Mouse (Mus musculus): ENCODE measurements at regions not wholly inside any gene's neighbourhood (a gene's known extent, or its start where the extent isn't known, plus 50 kb on each side); places are given as distances from the start of the nearest gene placed in this dataset.
A peak's percentile ranks its signal among the peaks of the same experiment; 100 is the strongest.

GRCm38 (mm10) chr11:64755563-64755962, 223.3 kb upstream of the Elac2 start:
- WGBS (ENCODE audit: insufficient replicate concordance) = 63% methylated on average over 1 of the region's 1 CpGs
- Histone ChIP-seq H3K27me3 (ENCODE audit: control insufficient read depth, insufficient read depth, low read length) (no peaks in the 10 kb centered on the region), H3K36me3 (replicated peaks; ENCODE audit: control insufficient read depth, insufficient read depth, low read depth) (no peaks in the 10 kb centered on the region), H3K4me1 (replicated peaks; ENCODE audit: control insufficient read depth in 2 of 2, insufficient read depth in 2 of 2, low read length in 1 of 2) (no peaks in the 10 kb centered on the region), H3K9ac (replicated peaks) (no peak overlapping the region), H3K27ac (no peak overlapping the region), H3K9me3 (ENCODE audit: control insufficient read depth, low read length) (no peaks in the 10 kb centered on the region), H3K4me2 (ENCODE audit: low read depth) (no peak overlapping the region), H3K4me3 (ENCODE audit: insufficient read depth in 1 of 2, low read depth in 2 of 2, low read length in 2 of 2) (no peak overlapping the region)
- DNase-seq (ENCODE audit: low read depth in 3 of 3, low spot score in 3 of 3) (peak in 2 of 3 experiments; percentile 11 to 17), ATAC-seq (ENCODE audit: insufficient read depth) (no peak)
- TF ChIP-seq CTCF (IDR thresholded peaks at IDR 0.05; ENCODE audit: low read depth) = peak; percentile 69
- TF ChIP-seq EP300 (IDR thresholded peaks at IDR 0.05; ENCODE audit: low read depth) = no peak

- H3K36me3 ChIP-seq (replicated peaks; ENCODE audit: control insufficient read depth, insufficient read depth, low read depth) = no peaks in the 10 kb centered on the region
- no peaks in the 10 kb centered on the region for H3K4me1 ChIP-seq (replicated peaks; ENCODE audit: control insufficient read depth in 2 of 2, insufficient read depth in 2 of 2, low read length in 1 of 2)
- no peak overlapping the region for H3K9ac ChIP-seq (replicated peaks)
- no peaks in the 10 kb centered on the region for H3K9me3 ChIP-seq (ENCODE audit: control insufficient read depth, low read length)
- H3K4me2 ChIP-seq (ENCODE audit: low read depth) = no peak overlapping the region
- DNase-seq (ENCODE audit: low read depth in 3 of 3, low spot score in 3 of 3) = no peak
- TF ChIP-seq CTCF (IDR thresholded peaks at IDR 0.05; ENCODE audit: low read depth) = no peak
- no peak for TF ChIP-seq EP300 (IDR thresholded peaks at IDR 0.05; ENCODE audit: low read depth)
- 64% methylated on average over 3 of the region's 3 CpGs for WGBS (ENCODE audit: insufficient replicate concordance)
- no peak overlapping the region for H3K4me3 ChIP-seq (ENCODE audit: insufficient read depth in 1 of 2, low read depth in 2 of 2, low read length in 2 of 2)
- ATAC-seq (ENCODE audit: insufficient read depth) = no peak
- H3K27ac ChIP-seq = no peak overlapping the region
- H3K27me3 ChIP-seq (ENCODE audit: control insufficient read depth, insufficient read depth, low read length) = no peaks in the 10 kb centered on the region
These were observed 218.2 kb upstream of the Elac2 start for GRCm38 (mm10) chr11:64760626-64761025.

- Histone ChIP-seq H3K4me1 (replicated peaks; ENCODE audit: control insufficient read depth in 2 of 2, insufficient read depth in 2 of 2, low read length in 1 of 2) (no peaks in the 10 kb centered on the region), H3K36me3 (replicated peaks; ENCODE audit: control insufficient read depth, insufficient read depth, low read depth) (no peaks in the 10 kb centered on the region), H3K9me3 (ENCODE audit: control insufficient read depth, low read length) (no peaks in the 10 kb centered on the region), H3K27me3 (ENCODE audit: control insufficient read depth, insufficient read depth, low read length) (no peaks in the 10 kb centered on the region), H3K4me2 (ENCODE audit: low read depth) (no peak overlapping the region), H3K9ac (replicated peaks) (no peak overlapping the region), H3K4me3 (ENCODE audit: insufficient read depth in 1 of 2, low read depth in 2 of 2, low read length in 2 of 2) (no peak overlapping the region), H3K27ac (no peak overlapping the region)
- ATAC-seq (ENCODE audit: insufficient read depth) = no peak
- DNase-seq (ENCODE audit: low read depth in 3 of 3, low spot score in 3 of 3) = no peak
- TF ChIP-seq EP300 (IDR thresholded peaks at IDR 0.05; ENCODE audit: low read depth) = no peak
- TF ChIP-seq CTCF (IDR thresholded peaks at IDR 0.05; ENCODE audit: low read depth) = no peak
- 52% methylated on average over 3 of the region's 3 CpGs for WGBS (ENCODE audit: insufficient replicate concordance)
These were observed 216.1 kb upstream of the Elac2 start for GRCm38 (mm10) chr11:64762755-64763154.

- DNase-seq (ENCODE audit: low read depth in 3 of 3, low spot score in 3 of 3) = no peak
- H3K4me2 ChIP-seq (ENCODE audit: low read depth) = no peak overlapping the region
- H3K4me1 ChIP-seq (replicated peaks; ENCODE audit: control insufficient read depth in 2 of 2, insufficient read depth in 2 of 2, low read length in 1 of 2) = no peaks in the 10 kb centered on the region
- no peak overlapping the region for H3K9ac ChIP-seq (replicated peaks)
- WGBS (ENCODE audit: insufficient replicate concordance) = 54% methylated on average over 6 of the region's 6 CpGs
- H3K27me3 ChIP-seq (ENCODE audit: control insufficient read depth, insufficient read depth, low read length) = no peaks in the 10 kb centered on the region
- no peak overlapping the region for H3K27ac ChIP-seq
- no peak for ATAC-seq (ENCODE audit: insufficient read depth)
- no peaks in the 10 kb centered on the region for H3K9me3 ChIP-seq (ENCODE audit: control insufficient read depth, low read length)
- TF ChIP-seq CTCF (IDR thresholded peaks at IDR 0.05; ENCODE audit: low read depth) = no peak
- TF ChIP-seq EP300 (IDR thresholded peaks at IDR 0.05; ENCODE audit: low read depth) = no peak
- no peaks in the 10 kb centered on the region for H3K36me3 ChIP-seq (replicated peaks; ENCODE audit: control insufficient read depth, insufficient read depth, low read depth)
- no peak overlapping the region for H3K4me3 ChIP-seq (ENCODE audit: insufficient read depth in 1 of 2, low read depth in 2 of 2, low read length in 2 of 2)
These were observed 214.8 kb upstream of the Elac2 start for GRCm38 (mm10) chr11:64764056-64764455.

- TF ChIP-seq EP300 (IDR thresholded peaks at IDR 0.05; ENCODE audit: low read depth) (no peak), CTCF (IDR thresholded peaks at IDR 0.05; ENCODE audit: low read depth) (no peak)
- Histone ChIP-seq H3K4me1 (replicated peaks; ENCODE audit: control insufficient read depth in 2 of 2, insufficient read depth in 2 of 2, low read length in 1 of 2) (no peaks in the 10 kb centered on the region), H3K4me3 (ENCODE audit: insufficient read depth in 1 of 2, low read depth in 2 of 2, low read length in 2 of 2) (no peak overlapping the region), H3K9me3 (ENCODE audit: control insufficient read depth, low read length) (no peaks in the 10 kb centered on the region), H3K36me3 (replicated peaks; ENCODE audit: control insufficient read depth, insufficient read depth, low read depth) (no peaks in the 10 kb centered on the region), H3K27me3 (ENCODE audit: control insufficient read depth, insufficient read depth, low read length) (no peaks in the 10 kb centered on the region), H3K4me2 (ENCODE audit: low read depth) (no peak overlapping the region), H3K27ac (no peak overlapping the region), H3K9ac (replicated peaks) (no peak overlapping the region)
- whole genome bisulfite sequencing (ENCODE audit: insufficient replicate concordance) = 54% methylated on average over 5 of the region's 5 CpGs
- DNase-seq (ENCODE audit: low read depth in 3 of 3, low spot score in 3 of 3) = no peak
- no peak for ATAC-seq (ENCODE audit: insufficient read depth)
These were observed 202.1 kb upstream of the Elac2 start for GRCm38 (mm10) chr11:64776691-64777090.
